Mouse (Mus musculus) limb, embryonic 14.5 days (tissue): ENCODE results near the gene Ccl1. TPM values are rescaled to one million over a fixed set of nuclear protein-coding genes. Genes with fewer than 3 reads are reported as not detected.

Experiments used
- ATAC-seq: fragments of 200-750 bp; cut with Nextera tagmentation; 2 replicates; pipeline ENCODE4 v1.8.0; 2017; ENCODE audit warnings: low read depth, moderate number of reproducible peaks, moderate TSS enrichment; ENCODE audit not compliant: low FRiP score
- DNase-seq: peaks from one replicate; pipeline ENCODE4 v3.0.0-alpha.2; 2015; ENCODE audit warnings: low spot score
- H3K27ac ChIP-seq: fragments of 300-500 bp; sonication (generic); replicated peaks from 2 replicates; pipeline ENCODE4 v1.5.1; 2014; ENCODE audit warnings: low read depth, mild to moderate bottlenecking, low read length, moderate library complexity, mixed read lengths
- H3K27me3 ChIP-seq: fragments of 300-500 bp; sonication (generic); 2 replicates; pipeline ENCODE4 v1.6.1; 2014; ENCODE audit warnings: low read length, mixed read lengths; ENCODE audit not compliant: control insufficient read depth, insufficient read depth
- H3K36me3 ChIP-seq: fragments of 300-500 bp; sonication (generic); 2 replicates; pipeline ENCODE4 v1.6.1; 2014; ENCODE audit warnings: mild to moderate bottlenecking, low read length, moderate library complexity, mixed read lengths; ENCODE audit not compliant: control insufficient read depth, insufficient read depth
- H3K4me1 ChIP-seq: fragments of 300-500 bp; sonication (generic); 2 replicates; pipeline ENCODE4 v1.6.1; 2014; ENCODE audit warnings: antibody characterized with exemption, low read length, mixed read lengths; ENCODE audit not compliant: control insufficient read depth, insufficient read depth
- H3K4me2 ChIP-seq: fragments of 300-500 bp; sonication (generic); replicated peaks from 2 replicates; pipeline ENCODE4 v1.6.1; 2014; ENCODE audit warnings: low read depth, mild to moderate bottlenecking, low read length, moderate library complexity; ENCODE audit not compliant: severe bottlenecking
- H3K4me3 ChIP-seq: fragments of 300-500 bp; sonication (generic); replicated peaks from 2 replicates; pipeline ENCODE4 v1.5.1; 2014; ENCODE audit warnings: low read length
- H3K9ac ChIP-seq: fragments of 300-500 bp; sonication (generic); 2 replicates; pipeline ENCODE4 v1.6.1; 2014; ENCODE audit warnings: mild to moderate bottlenecking, low read depth, low read length, moderate library complexity; ENCODE audit not compliant: severe bottlenecking
- H3K9me3 ChIP-seq: fragments of 300-500 bp; sonication (generic); 2 replicates; pipeline ENCODE4 v1.6.1; 2016; ENCODE audit warnings: low read length; ENCODE audit not compliant: control insufficient read depth
- POLR2A ChIP-seq: fragments of 200-500 bp; IDR thresholded peaks from 2 replicates; pipeline ENCODE4 v1.8.0; 2012; ENCODE audit warnings: inconsistent platforms, mild to moderate bottlenecking, moderate library complexity, borderline replicate concordance; ENCODE audit not compliant: insufficient read depth, insufficient read length; ENCODE audit errors: extremely low read depth
- WGBS: fragments of 180-500 bp; shearing (Covaris S2); extraction: QIAGEN DNeasy Blood & Tissue Kit; methylation state at CpG from one replicate; pipeline ENCODE4 v1.1.7; 2014; 5-methylcytosine and 5-hydroxymethylcytosine counted together
- polyA plus RNA-seq, 2 experiments: library from polyadenylated mRNA; depleted of rRNA in 1 of 2; stranded (reverse) in 1 of 2; unstranded in 1 of 2; fragments of >200 nt; fragmentation: Nextera tagmentation in 1 of 2; extraction: Ambion mirVana in 1 of 2; gene quantifications; 2 replicates each; pipeline versions ENCODE4 v1.2.1 to v1.2.3; 2012 to 2014

Ccl1 gene
- polyA plus RNA-seq, 2 experiments: not detected

DNA sequence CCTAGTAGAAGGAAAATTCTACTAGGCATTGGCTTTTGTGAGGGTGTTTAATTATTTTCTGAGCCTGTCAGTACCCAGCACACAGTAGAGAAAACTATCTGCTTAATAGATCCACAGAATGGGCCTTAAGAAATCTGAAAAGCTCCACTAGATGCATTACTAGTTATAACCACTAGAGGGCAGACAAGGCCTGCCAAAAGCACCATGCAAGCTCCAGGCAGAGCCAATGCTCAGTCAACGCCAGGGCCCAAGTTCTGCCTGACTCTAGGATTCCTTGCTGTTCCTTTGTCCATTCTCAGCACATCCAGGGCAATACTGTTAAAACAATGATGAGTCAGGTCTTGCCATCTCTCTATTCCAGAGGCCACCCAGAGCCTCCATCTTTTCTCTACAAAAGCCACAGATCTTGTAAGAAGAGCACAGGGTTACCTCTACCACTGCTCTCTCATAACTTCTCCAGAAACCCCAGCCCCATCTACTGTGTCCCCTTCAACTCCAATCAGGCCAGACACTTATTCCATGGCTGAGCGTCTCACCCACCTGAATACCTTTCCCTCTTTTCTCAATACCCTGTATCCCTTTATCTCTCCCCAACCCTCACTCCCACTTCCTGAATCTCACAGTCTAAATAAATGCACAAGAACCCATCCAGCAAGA lies 69.8 kb downstream of the Ccl1 start:
- Histone ChIP-seq H3K9ac (no peak overlapping the region), H3K27me3 (no peaks in the 10 kb centered on the region)

DNA sequence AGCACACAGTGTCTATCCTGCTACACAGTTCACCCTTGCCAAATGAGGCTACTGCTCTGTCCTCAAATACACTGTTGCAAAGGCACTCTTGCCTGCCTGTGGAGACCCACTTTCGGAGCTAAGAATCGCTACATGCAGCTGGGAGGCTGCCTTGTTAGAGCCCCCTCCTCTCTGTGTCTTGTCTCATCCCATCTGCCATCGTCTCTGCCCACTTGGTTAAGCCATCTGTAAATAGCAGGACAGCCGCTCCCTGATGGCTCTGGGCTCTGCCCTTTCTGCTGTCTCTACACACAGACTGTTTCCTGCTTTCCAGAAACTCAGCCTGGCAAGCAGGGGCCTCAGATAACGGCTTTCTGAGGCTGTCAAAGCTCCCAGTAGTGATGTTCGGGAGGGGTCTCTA lies 71.5 kb downstream of the Ccl1 start:
- Histone ChIP-seq H3K4me3 (no peak overlapping the region), H3K27ac (no peak overlapping the region), H3K36me3 (no peaks in the 10 kb centered on the region), H3K9ac (no peak overlapping the region; the same call in 1 of the 2 replicates), H3K4me1 (no peaks in the 10 kb centered on the region), H3K27me3 (peaks cover 3% of the 10 kb centered on the region; the same call in 1 of the 2 replicates), H3K4me2 (no peak overlapping the region), H3K9me3 (no peaks in the 10 kb centered on the region)
- TF ChIP-seq POLR2A: no peak
- WGBS: 60% methylated on average over 6 of the region's 6 CpGs
- no peak for ATAC-seq
- DNase-seq: no peak

More for the DNA sequence above, 69.8 kb downstream of the Ccl1 start:
- DNase-seq (peak; percentile 67), ATAC-seq (no peak; the same call in 1 of the 2 replicates)
- TF ChIP-seq POLR2A: no peak
- no peak overlapping the region for H3K4me3 ChIP-seq
- H3K4me1 ChIP-seq: no peaks in the 10 kb centered on the region
- H3K27ac ChIP-seq: no peak overlapping the region
- H3K4me2 ChIP-seq: no peak overlapping the region
- 34% methylated on average over 2 of the region's 2 CpGs for WGBS
- no peaks in the 10 kb centered on the region for H3K9me3 ChIP-seq
- no peaks in the 10 kb centered on the region for H3K36me3 ChIP-seq

DNA sequence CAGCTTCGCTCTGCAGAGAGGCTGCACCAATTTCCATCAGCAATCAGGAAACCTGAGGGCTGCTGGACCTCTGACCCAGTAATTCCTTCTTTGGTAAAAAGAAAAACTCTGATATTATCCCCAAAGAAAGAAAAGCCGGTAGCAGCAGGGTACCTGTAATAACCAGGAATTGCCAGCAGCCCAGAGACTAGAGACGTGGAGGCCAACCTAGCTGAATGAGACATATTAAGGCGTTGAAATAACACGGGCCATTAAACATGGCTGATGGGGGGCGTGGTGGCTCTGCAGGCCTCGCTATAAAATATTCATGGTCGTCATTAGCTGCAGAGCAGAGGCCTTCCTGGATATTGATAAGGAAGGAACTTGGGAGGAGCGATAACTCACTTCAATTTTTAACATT lies 78.5 kb downstream of the Ccl1 start:
- Histone ChIP-seq H3K4me3 (no peak overlapping the region), H3K36me3 (no peaks in the 10 kb centered on the region), H3K27ac (no peak overlapping the region), H3K4me1 (no peaks in the 10 kb centered on the region), H3K27me3 (peaks cover 3% of the 10 kb centered on the region; the same call in 1 of the 2 replicates), H3K9ac (no peak overlapping the region), H3K4me2 (no peak overlapping the region), H3K9me3 (no peaks in the 10 kb centered on the region)
- WGBS: 37% methylated on average over 9 of the region's 9 CpGs
- DNase-seq (no peak), ATAC-seq (no peak)
- no peak for TF ChIP-seq POLR2A

DNA sequence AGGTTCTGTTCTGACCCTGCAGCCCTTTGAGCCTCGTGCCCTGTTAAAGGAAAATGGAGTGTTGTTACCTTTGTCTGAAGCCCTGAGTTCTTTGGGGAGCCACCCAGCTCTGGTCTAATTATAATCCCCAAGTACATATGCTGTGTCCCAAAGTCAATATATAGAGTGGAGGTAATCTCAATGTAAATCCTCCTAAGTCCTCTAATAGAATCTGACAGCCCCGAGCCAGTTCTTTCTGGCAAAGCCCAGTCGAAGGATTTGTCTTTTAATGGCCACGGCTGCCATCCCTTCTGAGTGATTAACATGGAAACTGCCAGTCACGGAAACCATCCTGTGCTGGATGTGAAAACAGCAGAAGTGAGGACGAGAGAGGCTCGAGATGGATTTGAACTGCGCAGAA lies 79.6 kb downstream of the Ccl1 start:
- H3K4me1 ChIP-seq: no peaks in the 10 kb centered on the region
- TF ChIP-seq POLR2A: no peak
- no peak for ATAC-seq
- peaks cover 3% of the 10 kb centered on the region; the same call in 1 of the 2 replicates for H3K27me3 ChIP-seq
- H3K4me3 ChIP-seq: no peak overlapping the region
- H3K36me3 ChIP-seq: no peaks in the 10 kb centered on the region
- no peak for DNase-seq
- H3K27ac ChIP-seq: no peak overlapping the region
- H3K4me2 ChIP-seq: no peak overlapping the region
- 66% methylated on average over 8 of the region's 8 CpGs for WGBS
- no peaks in the 10 kb centered on the region for H3K9me3 ChIP-seq
- H3K9ac ChIP-seq: no peak overlapping the region

DNA sequence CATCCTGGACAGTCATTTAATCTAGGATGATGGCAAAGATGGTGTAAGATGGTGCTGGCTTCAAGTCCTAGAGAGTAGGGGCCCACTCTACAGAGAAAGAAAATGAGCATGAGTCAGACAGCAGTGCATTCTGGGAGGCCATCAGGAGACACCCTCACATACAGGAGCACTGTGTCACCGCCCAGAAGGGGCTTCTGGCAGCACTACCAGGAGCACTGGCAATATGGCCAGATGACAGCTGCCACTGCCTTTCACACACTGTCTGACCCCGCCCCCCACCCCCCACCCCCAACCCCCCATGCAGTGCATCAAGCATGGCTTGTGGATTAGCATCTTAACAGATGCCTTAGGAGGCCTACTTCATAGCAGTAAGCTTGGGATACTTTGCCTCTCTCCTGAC lies 89.0 kb downstream of the Ccl1 start:
- no peak for DNase-seq
- TF ChIP-seq POLR2A: no peak
- no peaks in the 10 kb centered on the region for H3K36me3 ChIP-seq
- H3K27me3 ChIP-seq: no peaks in the 10 kb centered on the region
- no peak for ATAC-seq
- H3K27ac ChIP-seq: no peak overlapping the region
- no peaks in the 10 kb centered on the region for H3K9me3 ChIP-seq
- WGBS: 52% methylated on average over 2 of the region's 2 CpGs
- H3K4me2 ChIP-seq: no peak overlapping the region
- no peaks in the 10 kb centered on the region for H3K4me1 ChIP-seq
- H3K9ac ChIP-seq: no peak overlapping the region
- no peak overlapping the region for H3K4me3 ChIP-seq
